Mouse (Mus musculus): ENCODE measurements around the gene Zbtb4.

DNA sequence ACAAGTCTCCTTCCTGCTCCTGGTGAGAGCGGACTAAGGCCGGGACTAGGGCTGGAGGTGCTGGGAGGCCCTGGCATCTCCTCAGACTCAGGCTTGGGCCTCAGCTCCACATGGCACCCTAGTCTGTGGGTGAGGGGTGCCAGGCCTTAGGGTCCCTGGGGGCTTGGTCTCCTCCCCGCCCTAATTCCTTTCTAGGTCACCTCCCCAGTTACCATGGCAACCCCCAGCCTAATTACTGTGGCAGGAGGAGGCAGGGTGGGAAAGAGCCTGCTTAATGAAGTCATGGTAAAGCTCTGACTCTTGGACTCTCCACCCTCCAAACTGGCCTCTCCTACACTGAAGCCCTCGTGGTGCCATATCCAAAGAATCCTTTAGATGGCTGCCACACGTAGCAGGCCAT, 63.1 kb downstream of the Zbtb4 start:
- TF ChIP-seq CTCF (IDR thresholded peaks at IDR 0.05; ENCODE audit: low read depth, low read length) (no peak), POLR2A (IDR thresholded peaks at IDR 0.05; ENCODE audit: insufficient read depth, low read length) (no peak)

Data from ES-Bruce4 (cell line).